Comparison of ENCODE assay signal across 9 mouse cellular contexts in genomic region chr8:83971661-83972060, GRCm38 (mm10). TPM values are rescaled to one million over a fixed set of nuclear protein-coding genes. Genes with fewer than 3 reads are reported as not detected.
DNase-seq lines count a peak whose midpoint lies in the region; ATAC-seq lines count a peak whose summit lies in the region.
"Had no signal": no experiment of that assay in that cellular context is flagged by ENCODE, and none has a peak within 500 bp of the region (broad histone marks: within the 10 kb centered on the region; RNA-seq: fewer than 3 reads in every experiment).

No protein-coding gene starts in this region.

- H3K4me3 ChIP-seq in megakaryocyte, embryonic 14.5 days (replicated peaks) = peak overlapping the region; percentile 100
- H3K4me3 ChIP-seq in liver, embryonic 12.5 days = peak overlapping the region; percentile 90

- peak overlapping the region; percentile 81 for H3K27ac ChIP-seq in liver, embryonic 12.5 days

- ATAC-seq in CD4-positive, CD25-positive, alpha-beta regulatory T cell, adult 4 months = no peak
- no peak for ATAC-seq in megakaryocyte, adult 5-6 weeks (ENCODE audit: poor library complexity, severe bottlenecking)
- no peak for ATAC-seq in liver, embryonic 12.5 days

- peak; percentile 11 for DNase-seq in CD4-positive, CD25-positive, alpha-beta regulatory T cell, adult 2 months (ENCODE audit: low read depth, low spot score)
- peak; percentile 37 for DNase-seq in testis, postnatal 10 days (ENCODE audit: low spot score)
- no peak for DNase-seq in embryo, embryonic 11 days
- DNase-seq in left cerebral cortex, postnatal 10 days (ENCODE audit: extremely low spot score in 1 of 2, low spot score in 2 of 2) = no peak
- DNase-seq: retina, postnatal 1 day had no signal

- H3K36me3 ChIP-seq in megakaryocyte, embryonic 14.5 days (replicated peaks; ENCODE audit: low read length) = peaks cover 39% of the 10 kb centered on the region
- peaks cover 49% of the 10 kb centered on the region for H3K36me3 ChIP-seq in liver, embryonic 12.5 days

- H3K27me3 ChIP-seq in megakaryocyte, embryonic 14.5 days (replicated peaks) = no peaks in the 10 kb centered on the region
- no peaks in the 10 kb centered on the region for H3K27me3 ChIP-seq in liver, embryonic 12.5 days (replicated peaks)

- intact Hi-C loops in left cerebral cortex, postnatal 10 days (cut with DNase I) = no loop called here

- peaks cover 49% of the 10 kb centered on the region for H3K4me1 ChIP-seq in megakaryocyte, embryonic 14.5 days
- peaks cover 45% of the 10 kb centered on the region for H3K4me1 ChIP-seq in liver, embryonic 12.5 days

- peak overlapping the region; percentile 86 for H3K9ac ChIP-seq in liver, embryonic 12.5 days

- H3K9me3 ChIP-seq in megakaryocyte, embryonic 14.5 days = no peaks in the 10 kb centered on the region
- H3K9me3 ChIP-seq in liver, embryonic 12.5 days (replicated peaks) = no peaks in the 10 kb centered on the region

- H3K4me2 ChIP-seq in liver, embryonic 12.5 days = peak overlapping the region; percentile 100

- 78% methylated on average over 6 of the region's 6 CpGs for WGBS in liver, embryonic 12.5 days (ENCODE audit: insufficient replicate concordance)

RNA-seq across cellular contexts. Expression of gene Prkaca, which starts 1.1 kb away (rescaled TPM):
- polyA plus RNA-seq in CD4-positive, CD25-positive, alpha-beta regulatory T cell, adult 4 months (2017; shearing (Covaris generic)) = 10 to 100 TPM in 1 of 2 experiments, 1 to 10 TPM in 1; 9.5 to 15.4 TPM
- polyA plus RNA-seq in megakaryocyte, embryonic 14.5 days (2012; ENCODE audit: insufficient read depth, low replicate concordance) = 25.3 and 30.8 TPM in 2 replicates
- 19.6 and 21.6 TPM in 2 replicates for total RNA-seq in megakaryocyte, adult 5-6 weeks (2015)
- 17.7 and 17.9 TPM in 2 replicates for total RNA-seq in megakaryocyte, adult 5-6 weeks (2017)
- polyA plus RNA-seq in liver, embryonic 12.5 days (2016; fragmentation: Nextera tagmentation; extraction: Ambion mirVana) = 81.1 and 82.0 TPM in 2 replicates
- 100 to 1,000 TPM; 255 to 264 TPM for total RNA-seq in left cerebral cortex, postnatal 10 days (2021)

RNA-seq across cellular contexts. Expression of gene Asf1b, which starts 16.4 kb away (rescaled TPM):
- polyA plus RNA-seq in CD4-positive, CD25-positive, alpha-beta regulatory T cell, adult 4 months (2017; shearing (Covaris generic)) = 10 to 100 TPM; 22.3 to 45.2 TPM
- polyA plus RNA-seq in megakaryocyte, embryonic 14.5 days (2012; ENCODE audit: insufficient read depth, low replicate concordance) = 38.1 and 95.4 TPM in 2 replicates
- total RNA-seq in megakaryocyte, adult 5-6 weeks (2015) = 87.3 and 95.0 TPM in 2 replicates
- total RNA-seq in megakaryocyte, adult 5-6 weeks (2017) = 68.5 and 71.1 TPM in 2 replicates
- 113 and 116 TPM in 2 replicates for polyA plus RNA-seq in liver, embryonic 12.5 days (2016; fragmentation: Nextera tagmentation; extraction: Ambion mirVana)
- 1 to 10 TPM; 1.1 TPM for total RNA-seq in left cerebral cortex, postnatal 10 days (2021)

RNA-seq across cellular contexts. Expression of gene Gm10644, which starts 16.7 kb away (rescaled TPM):
- under 1 TPM; 0.20 to 0.92 TPM for polyA plus RNA-seq in CD4-positive, CD25-positive, alpha-beta regulatory T cell, adult 4 months (2017; shearing (Covaris generic))
- polyA plus RNA-seq in megakaryocyte, embryonic 14.5 days (2012; ENCODE audit: insufficient read depth, low replicate concordance) = not detected in 2 replicates
- total RNA-seq in megakaryocyte, adult 5-6 weeks (2015) = 0.09 and 0.31 TPM in 2 replicates
- total RNA-seq in megakaryocyte, adult 5-6 weeks (2017) = 0.40 and 0.94 TPM in 2 replicates
- 0.15 and 0.16 TPM in 2 replicates for polyA plus RNA-seq in liver, embryonic 12.5 days (2016; fragmentation: Nextera tagmentation; extraction: Ambion mirVana)
- total RNA-seq in left cerebral cortex, postnatal 10 days (2021) = under 1 TPM in 1 of 2 experiments, not detected in 1; 0.11 TPM

RNA-seq across cellular contexts. Expression of gene Samd1, which starts 25.8 kb away (rescaled TPM):
- 1 to 10 TPM; 5.9 to 6.3 TPM for polyA plus RNA-seq in CD4-positive, CD25-positive, alpha-beta regulatory T cell, adult 4 months (2017; shearing (Covaris generic))
- polyA plus RNA-seq in megakaryocyte, embryonic 14.5 days (2012; ENCODE audit: insufficient read depth, low replicate concordance) = 72.0 and 104 TPM in 2 replicates
- total RNA-seq in megakaryocyte, adult 5-6 weeks (2015) = 63.0 and 69.1 TPM in 2 replicates
- 46.6 and 48.4 TPM in 2 replicates for total RNA-seq in megakaryocyte, adult 5-6 weeks (2017)
- polyA plus RNA-seq in liver, embryonic 12.5 days (2016; fragmentation: Nextera tagmentation; extraction: Ambion mirVana) = 8.5 and 8.7 TPM in 2 replicates
- 10 to 100 TPM; 56.4 to 59.1 TPM for total RNA-seq in left cerebral cortex, postnatal 10 days (2021)

RNA-seq across cellular contexts. Expression of gene 1700067K01Rik, which starts 29.6 kb away (rescaled TPM):
- polyA plus RNA-seq in CD4-positive, CD25-positive, alpha-beta regulatory T cell, adult 4 months (2017; shearing (Covaris generic)) = not detected
- 0.75 and 2.7 TPM in 2 replicates for polyA plus RNA-seq in megakaryocyte, embryonic 14.5 days (2012; ENCODE audit: insufficient read depth, low replicate concordance)
- total RNA-seq in megakaryocyte, adult 5-6 weeks (2015) = 0.16 TPM in 1 of 2 replicates, not detected in the other
- total RNA-seq in megakaryocyte, adult 5-6 weeks (2017) = 0.41 TPM in 1 of 2 replicates, not detected in the other
- polyA plus RNA-seq in liver, embryonic 12.5 days (2016; fragmentation: Nextera tagmentation; extraction: Ambion mirVana) = 0.41 and 0.63 TPM in 2 replicates
- total RNA-seq in left cerebral cortex, postnatal 10 days (2021) = under 1 TPM; 0.34 to 0.65 TPM

Comparison
In these comparisons a context has a peak if more than half of its experiments do, and no peak if none do; other contexts are left out.
1. DNase-seq: peak in CD4-positive, CD25-positive, alpha-beta regulatory T cell, adult 2 months (single experiment) and testis, postnatal 10 days (single experiment); none in embryo, embryonic 11 days (single experiment) and left cerebral cortex, postnatal 10 days (0 of 2).